Mouse (Mus musculus) cerebellum, adult 2 months (tissue): Measurements from ENCODE around the gene Cnih3. TPM values are rescaled to one million over a fixed set of nuclear protein-coding genes. Genes with fewer than 3 reads are reported as not detected.

ENCODE experiments used
- DNase-seq, 2 experiments: peaks; one replicate each; pipeline ENCODE4 v3.0.0; 2021
- H3K27ac ChIP-seq: fragments of 200-500 bp; 2 replicates; pipeline ENCODE4 v1.5.1; 2012; ENCODE audit warnings: low read length, control low read depth, inconsistent platforms; ENCODE audit not compliant: insufficient read depth
- H3K27me3 ChIP-seq: fragments of 200-500 bp; 2 replicates; pipeline ENCODE4 v1.6.1; 2012; ENCODE audit warnings: inconsistent platforms, mild to moderate bottlenecking, low read length, moderate library complexity; ENCODE audit not compliant: control insufficient read depth, insufficient read depth
- H3K4me1 ChIP-seq: fragments of 200-500 bp; 2 replicates; pipeline ENCODE4 v1.6.1; 2011; ENCODE audit warnings: low read length; ENCODE audit not compliant: control insufficient read depth, insufficient read depth
- H3K4me3 ChIP-seq: fragments of 200-500 bp; replicated peaks from 2 replicates; pipeline ENCODE3; 2011; ENCODE audit warnings: mild to moderate bottlenecking, low read depth, low read length, control low read depth; ENCODE audit not compliant: insufficient read depth
- CTCF ChIP-seq: fragments of 200-500 bp; IDR thresholded peaks from 2 replicates; pipeline ENCODE4 v1.5.1; 2011; ENCODE audit warnings: low read depth, mild to moderate bottlenecking, control low read depth, low read length, moderate library complexity, borderline replicate concordance; ENCODE audit not compliant: insufficient read depth
- POLR2A ChIP-seq: fragments of 200-500 bp; IDR thresholded peaks from 2 replicates; pipeline ENCODE4 v1.6.1; 2011; ENCODE audit warnings: low read length, control low read depth, borderline replicate concordance; ENCODE audit not compliant: insufficient read depth
- WGBS: fragments of 180-500 bp; shearing (Covaris S2); methylation state at CpG from one replicate; pipeline ENCODE4 v1.1.7; 2018; 5-methylcytosine and 5-hydroxymethylcytosine counted together
- polyA plus RNA-seq: library from polyadenylated mRNA; depleted of rRNA; stranded (reverse); fragments of >200 nt; gene quantifications from 2 replicates; pipeline ENCODE4 v1.2.3, GENCODE M21; 2012

Cnih3 gene
- polyA plus RNA-seq, 1 experiment, result 6.9 TPM

DNA sequence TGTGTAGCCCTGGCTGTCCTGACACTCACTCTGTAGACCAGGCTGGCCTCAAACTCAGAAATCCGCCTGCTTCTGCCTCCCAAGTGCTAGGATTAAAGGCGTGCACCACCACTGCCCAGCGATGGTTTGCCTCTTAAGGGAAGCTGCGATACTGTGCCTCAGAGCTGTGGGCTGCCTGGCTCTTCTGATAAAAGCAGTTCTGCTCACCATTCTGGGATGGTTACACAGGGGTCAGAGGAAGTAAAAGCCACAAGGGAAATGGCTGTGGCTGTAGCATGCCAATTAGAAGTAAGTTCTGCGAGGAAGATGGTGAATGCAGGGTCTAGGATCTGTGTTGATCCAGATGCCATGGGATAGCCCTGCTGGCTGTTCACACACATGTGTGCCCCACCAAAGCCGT is 19.9 kb downstream of the Cnih3 start:
- Histone ChIP-seq H3K27ac (no peak overlapping the region), H3K27me3 (no peaks in the 10 kb centered on the region), H3K4me1 (no peaks in the 10 kb centered on the region; the same call in 1 of the 2 replicates), H3K4me3 (no peak overlapping the region)
- TF ChIP-seq CTCF, result no peak
- no peak for TF ChIP-seq POLR2A
- WGBS, result 91% methylated on average over 6 of the region's 6 CpGs
- DNase-seq, result no peak

DNA sequence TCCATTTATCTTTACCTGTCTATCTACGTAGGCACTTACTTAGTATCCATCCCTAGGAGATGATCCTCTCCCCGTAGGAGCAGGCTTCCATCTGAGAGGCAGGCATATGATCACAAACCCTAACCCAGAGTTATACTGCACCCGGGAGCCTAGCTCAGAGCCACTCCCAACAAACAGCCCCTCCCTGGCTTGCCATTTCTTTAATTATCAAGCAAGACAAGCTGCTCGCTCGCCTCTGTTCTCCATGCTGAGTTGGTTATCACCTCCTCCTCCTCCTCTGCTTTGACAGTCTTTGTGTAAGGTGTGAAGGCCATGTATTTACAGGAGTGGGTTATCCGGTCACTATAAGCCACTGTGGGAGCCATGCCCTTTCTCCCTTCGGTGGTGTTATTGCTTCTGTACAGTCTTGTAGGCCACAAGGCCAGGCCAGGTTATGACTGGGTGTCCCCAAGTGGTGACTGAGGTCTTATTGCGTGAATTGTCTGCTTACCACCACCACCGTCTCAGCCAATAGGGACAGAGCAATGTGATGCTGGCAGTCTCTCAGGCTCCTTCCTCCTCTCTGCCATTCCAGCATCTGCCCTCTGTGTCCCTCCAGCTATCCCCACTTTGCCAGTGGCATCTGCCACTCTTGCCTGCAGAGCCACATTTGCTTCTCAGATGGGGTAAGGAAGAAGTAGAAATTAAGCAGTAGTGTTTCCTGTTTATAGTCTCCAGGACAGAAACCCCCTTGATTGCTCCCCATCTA is 22.4 kb downstream of the Cnih3 start:
- WGBS, result 86% methylated on average over 9 of the region's 9 CpGs

DNA sequence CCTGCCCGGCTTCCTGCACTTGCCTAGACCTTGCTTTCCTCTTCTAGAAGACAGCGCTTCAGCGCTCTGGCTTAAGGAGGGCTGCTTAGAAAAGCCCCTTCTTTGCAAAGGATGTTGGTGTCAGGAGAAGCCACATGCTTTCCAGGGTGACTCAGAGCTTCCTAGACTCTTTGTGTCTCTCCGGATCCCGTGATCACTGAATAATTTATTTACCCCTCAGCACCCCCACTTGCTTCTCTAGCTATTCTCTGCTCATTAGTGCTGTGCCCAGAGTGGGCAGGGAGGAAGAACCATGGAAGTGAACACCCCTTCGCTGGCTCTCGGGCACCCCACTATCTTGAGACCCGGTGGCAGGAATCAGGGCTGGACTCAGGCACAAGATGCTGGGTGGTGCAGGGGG is 24.0 kb downstream of the Cnih3 start:
- H3K4me1 ChIP-seq, result no peaks in the 10 kb centered on the region; the same call in 1 of the 2 replicates
- WGBS, result 54% methylated on average over 8 of the region's 8 CpGs
- no peak for TF ChIP-seq CTCF
- no peak for TF ChIP-seq POLR2A
- H3K27ac ChIP-seq, result no peak overlapping the region
- DNase-seq, result no peak
- no peak overlapping the region for H3K4me3 ChIP-seq
- H3K27me3 ChIP-seq, result no peaks in the 10 kb centered on the region

More for the DNA sequence above, 22.4 kb downstream of the Cnih3 start:
- Histone ChIP-seq H3K4me3 (no peak overlapping the region), H3K27me3 (no peaks in the 10 kb centered on the region), H3K27ac (no peak overlapping the region), H3K4me1 (no peaks in the 10 kb centered on the region; the same call in 1 of the 2 replicates)
- TF ChIP-seq POLR2A, result no peak
- no peak for TF ChIP-seq CTCF
- no peak for DNase-seq

DNA sequence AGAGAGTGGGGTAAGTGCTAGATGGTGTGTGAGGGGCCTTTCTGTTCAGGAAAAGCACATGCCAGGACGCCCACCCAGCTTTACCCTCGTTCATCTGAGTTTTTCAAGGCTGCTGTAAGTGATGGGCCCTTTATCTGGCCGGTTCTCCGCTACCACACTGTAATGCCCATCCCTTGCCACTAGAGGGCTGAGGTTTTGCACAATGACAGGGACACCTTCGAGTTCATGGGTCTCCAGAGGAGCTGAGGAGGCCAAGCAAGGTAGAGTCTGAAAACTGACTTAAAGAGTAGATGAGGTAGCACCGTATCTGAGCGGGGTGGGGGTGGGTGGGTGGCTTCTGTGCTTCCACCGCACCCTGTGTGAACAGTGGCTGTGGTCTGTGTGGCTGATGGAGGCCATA is 27.2 kb downstream of the Cnih3 start:
- TF ChIP-seq POLR2A (no peak), CTCF (peak; percentile 92)
- Histone ChIP-seq H3K27ac (no peak overlapping the region), H3K27me3 (no peaks in the 10 kb centered on the region), H3K4me3 (no peak overlapping the region), H3K4me1 (no peaks in the 10 kb centered on the region)
- WGBS, result 31% methylated on average over 8 of the region's 8 CpGs
- DNase-seq, result peak; percentile 59 to 74

DNA sequence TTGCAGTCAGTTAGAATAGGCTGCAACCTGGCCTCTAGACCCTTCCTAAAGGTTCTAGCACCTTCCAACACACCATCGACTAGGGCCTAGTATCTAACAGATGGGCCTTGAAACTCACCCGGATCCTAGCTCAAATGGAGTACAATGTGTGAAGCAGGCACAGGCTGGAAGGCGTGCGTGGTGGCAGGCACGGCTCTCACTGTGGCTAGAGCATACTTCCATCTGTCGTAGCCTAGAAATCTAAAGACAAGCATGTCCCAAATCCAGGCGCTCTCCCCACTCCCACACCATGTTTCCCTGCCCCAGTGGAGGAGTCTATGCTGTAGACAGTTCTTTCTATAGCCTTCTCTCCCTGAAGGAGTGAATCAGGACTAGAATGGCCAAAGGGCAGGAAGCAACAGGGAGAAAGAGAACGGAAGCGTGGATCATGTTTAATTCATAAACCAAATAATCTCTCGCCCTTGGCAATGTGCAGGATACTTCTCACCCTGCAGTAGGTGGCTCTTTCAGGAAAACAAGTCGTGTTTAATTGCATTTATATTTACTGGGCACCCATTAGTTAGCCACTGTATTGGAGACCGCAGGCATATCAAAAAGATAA is 29.1 kb downstream of the Cnih3 start:
- H3K4me1 ChIP-seq, result no peaks in the 10 kb centered on the region
- TF ChIP-seq CTCF (no peak), POLR2A (no peak)
- WGBS, result 51% methylated on average over 12 of the region's 12 CpGs
- H3K27me3 ChIP-seq, result no peaks in the 10 kb centered on the region
- no peak overlapping the region for H3K4me3 ChIP-seq
- no peak overlapping the region for H3K27ac ChIP-seq
- DNase-seq, result no peak

DNA sequence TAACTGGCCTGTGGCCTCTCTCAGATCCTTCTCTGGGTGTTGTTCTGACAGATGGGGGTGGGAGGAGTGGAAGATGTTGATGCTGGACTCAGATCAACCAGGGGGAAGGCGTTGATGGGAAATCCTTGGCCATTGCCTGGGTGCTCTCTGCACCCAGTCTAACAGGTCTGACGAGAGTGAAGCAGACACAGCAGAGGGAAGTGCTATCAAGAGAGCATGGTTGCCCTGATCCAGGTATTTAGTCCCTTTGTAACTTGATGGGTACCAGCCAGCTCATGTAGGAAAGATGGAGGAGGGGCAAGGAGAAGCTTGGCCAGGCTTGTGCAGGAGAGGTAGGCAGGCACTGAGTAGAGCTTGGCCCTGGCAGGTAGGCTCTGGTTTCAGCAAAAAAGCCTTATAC is 36.8 kb downstream of the Cnih3 start:
- no peak for TF ChIP-seq POLR2A
- no peak for TF ChIP-seq CTCF
- H3K4me1 ChIP-seq, result peaks cover 13% of the 10 kb centered on the region; the same call in 1 of the 2 replicates
- 69% methylated on average over 2 of the region's 2 CpGs for WGBS
- no peak for DNase-seq
- H3K4me3 ChIP-seq, result no peak overlapping the region
- H3K27me3 ChIP-seq, result no peaks in the 10 kb centered on the region
- H3K27ac ChIP-seq, result no peak overlapping the region

DNA sequence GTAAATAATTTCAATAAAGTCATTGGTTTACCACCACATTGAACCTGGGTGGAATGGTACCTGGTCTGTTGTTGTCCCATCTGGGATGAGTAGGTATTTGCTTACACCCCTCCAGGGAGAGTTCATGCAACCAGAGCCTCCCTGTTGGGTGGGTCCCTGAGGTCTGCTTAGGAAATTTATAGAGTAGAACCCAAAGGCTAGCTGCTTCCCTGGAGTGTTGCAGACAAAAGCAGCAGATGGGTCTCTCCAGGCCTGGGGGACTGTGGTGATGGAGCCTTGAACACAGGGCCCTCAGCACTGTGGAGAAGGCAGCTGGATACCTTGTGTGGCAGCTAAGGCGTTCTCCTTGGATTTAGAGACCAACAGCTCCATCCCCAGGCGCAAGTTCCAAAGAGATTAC is 40.1 kb downstream of the Cnih3 start:
- DNase-seq, result no peak
- 99% methylated on average over 2 of the region's 2 CpGs for WGBS
- Histone ChIP-seq H3K27ac (no peak overlapping the region), H3K4me1 (peaks cover 13% of the 10 kb centered on the region; the same call in 1 of the 2 replicates), H3K27me3 (no peaks in the 10 kb centered on the region), H3K4me3 (no peak overlapping the region)
- TF ChIP-seq CTCF (no peak), POLR2A (no peak)

DNA sequence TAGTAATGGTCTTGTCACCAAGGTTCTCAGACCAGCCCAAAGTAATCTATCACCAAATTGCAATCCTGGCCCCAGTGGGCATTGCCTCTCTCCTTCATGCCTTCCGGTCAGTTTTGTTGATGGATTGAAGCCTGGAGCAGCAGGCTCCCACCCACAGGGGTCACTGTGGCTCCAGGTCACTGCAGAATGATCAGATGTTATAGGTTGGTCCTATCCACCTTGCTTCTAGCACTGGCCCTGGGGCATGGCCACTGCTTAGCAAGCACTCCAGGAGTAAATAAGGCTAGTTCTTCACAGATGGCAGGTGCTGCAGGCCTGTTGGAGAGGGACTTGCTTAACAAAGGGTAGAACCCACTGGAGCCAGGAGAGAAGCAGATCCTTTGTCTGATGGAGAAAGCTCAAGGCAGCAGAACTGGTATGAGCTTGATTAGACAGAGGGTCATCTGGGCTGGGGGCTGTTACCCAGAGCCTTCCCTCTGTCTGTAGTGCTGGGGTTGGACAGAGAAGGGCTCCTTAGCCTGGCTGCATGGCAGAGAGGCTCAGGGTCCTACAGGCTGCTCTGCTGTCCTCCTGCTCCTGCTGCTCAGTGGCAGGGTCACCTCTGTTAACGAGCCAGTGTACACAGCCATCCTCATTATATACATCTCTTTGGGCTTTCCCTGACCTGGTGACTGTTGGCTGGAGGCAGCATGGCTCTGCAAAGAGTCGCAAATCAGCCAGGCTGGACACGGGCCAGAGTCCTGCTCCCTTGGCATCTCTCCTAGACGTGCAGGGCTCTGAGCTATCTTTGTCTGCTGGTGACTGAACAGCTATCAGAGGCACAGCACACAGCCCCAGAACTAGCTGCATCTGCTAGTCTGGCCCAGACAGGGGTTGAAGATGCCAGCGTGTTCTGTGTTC is 41.1 kb downstream of the Cnih3 start:
- 19% methylated on average over 6 of the region's 6 CpGs for WGBS
- peak; percentile 96 to 97 for DNase-seq
- TF ChIP-seq POLR2A (no peak), CTCF (peak; percentile 56)
- Histone ChIP-seq H3K4me3 (no peak overlapping the region), H3K4me1 (peaks cover 13% of the 10 kb centered on the region; the same call in 1 of the 2 replicates), H3K27ac (no peak overlapping the region), H3K27me3 (no peaks in the 10 kb centered on the region)
